Mouse (Mus musculus): ENCODE measurements around the gene Vmn1r39.
A peak's percentile ranks its signal among the peaks of the same experiment; 100 is the strongest.
"Not testable (repeated sequence)": the region's sequence is repeated elsewhere in the genome, so short reads cannot be mapped to it uniquely, and the experiment has no call there.

The Vmn1r39 gene

DNA sequence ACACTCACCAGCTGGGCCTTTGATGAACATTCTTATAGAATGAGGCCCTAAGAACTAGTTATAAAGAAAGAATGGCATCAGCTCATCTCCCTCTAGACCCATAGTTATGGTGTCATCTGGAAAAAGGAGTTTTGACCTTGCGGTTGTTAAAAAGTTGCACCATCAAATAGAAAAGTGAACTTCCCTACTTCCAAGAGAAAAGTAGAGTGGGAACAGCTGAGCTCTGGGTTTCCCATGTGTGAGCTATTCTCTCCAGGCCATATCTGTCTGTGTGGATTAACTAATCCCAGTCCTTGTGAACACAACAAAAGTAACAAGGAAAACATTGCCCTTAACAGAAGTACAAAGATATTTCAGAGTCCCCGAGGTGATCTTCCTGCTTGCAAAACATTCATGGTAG is at the start of gene Vmn1r39:
Gene Vmn1r39, minus strand, starts transcription at position 101 of the 400 bp plus-strand sequence.
- DNase-seq: no peak

- peak; percentile 61 to 84 for DNase-seq
Observed at GRCm38 (mm10) chr6:66859391-66859790, 49.0 kb upstream of the Vmn1r39 start.

DNA sequence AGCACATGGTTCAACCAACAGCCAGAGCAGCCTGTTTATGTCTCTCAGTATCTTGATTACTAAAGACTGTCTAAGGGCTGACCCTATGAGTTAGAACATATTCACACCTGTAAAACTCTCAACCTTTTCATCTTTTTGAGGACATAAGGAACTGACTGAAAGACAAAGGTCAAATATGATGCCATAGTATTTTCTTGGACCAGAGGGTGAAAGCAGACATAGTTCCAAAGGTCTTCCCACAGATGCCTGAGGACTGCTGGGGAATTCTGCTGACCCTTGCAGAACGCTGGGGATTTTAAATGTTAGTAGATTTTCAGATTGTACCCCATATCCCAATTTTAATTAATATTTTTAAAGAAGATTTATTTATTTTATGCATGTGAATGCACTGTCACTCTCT is 47.9 kb upstream of the Vmn1r39 start:
- peak in 1 of 2 experiments; percentile 38 for DNase-seq

- DNase-seq: peak; percentile 21 to 50
Observed at GRCm38 (mm10) chr6:66856236-66856635, 45.8 kb upstream of the Vmn1r39 start.

GRCm38 (mm10) chr6:66848936-66849335 is 38.5 kb upstream of the Vmn1r39 start:
- no peak for DNase-seq

DNA sequence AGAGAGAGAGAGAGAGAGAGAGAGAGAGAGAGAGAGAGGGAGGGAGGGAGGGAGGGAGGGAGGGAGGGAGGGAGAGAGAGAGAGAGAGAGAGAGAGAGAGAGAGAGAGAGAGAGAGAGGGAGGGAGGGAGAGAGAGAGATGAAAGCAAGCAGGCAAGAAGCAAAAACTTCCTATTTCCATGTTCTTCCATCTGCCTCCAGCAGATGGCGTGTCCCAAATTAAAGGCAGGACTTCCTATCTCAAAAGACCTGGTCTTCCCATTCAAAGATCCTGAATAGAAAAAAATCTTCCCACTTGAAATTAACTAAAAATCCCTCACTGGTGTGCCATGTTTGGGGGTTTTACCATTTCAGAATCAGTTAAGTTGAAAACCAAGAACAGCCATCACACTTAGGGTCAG is 30.2 kb upstream of the Vmn1r39 start:
- DNase-seq: peak; percentile 48 to 71

DNA sequence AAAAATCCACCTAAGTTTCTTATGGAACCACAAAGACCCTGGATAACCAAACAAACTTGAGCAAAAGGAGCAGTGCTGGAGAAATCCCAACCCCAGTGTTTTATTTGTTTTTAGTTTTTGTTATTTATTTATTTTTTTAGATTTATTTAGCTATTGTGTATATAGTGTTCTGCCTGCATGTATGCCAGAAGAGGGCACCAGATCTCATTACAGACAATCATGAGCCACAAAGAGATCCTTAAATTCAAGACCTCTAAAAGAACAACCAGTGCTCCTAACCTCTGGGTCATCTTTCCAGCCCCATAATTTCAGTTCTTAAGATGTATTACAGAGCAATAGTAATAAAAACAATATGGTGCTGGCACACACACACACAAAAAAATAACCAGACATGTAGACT is 26.5 kb upstream of the Vmn1r39 start:
- DNase-seq: peak in 1 of 2 experiments; percentile 7

- no peak for DNase-seq
Observed at GRCm38 (mm10) chr6:66806311-66806710, 4.1 kb downstream of the Vmn1r39 start.

GRCm38 (mm10) chr6:66805713-66806112 is 4.7 kb downstream of the Vmn1r39 start:
- DNase-seq: no peak

DNA sequence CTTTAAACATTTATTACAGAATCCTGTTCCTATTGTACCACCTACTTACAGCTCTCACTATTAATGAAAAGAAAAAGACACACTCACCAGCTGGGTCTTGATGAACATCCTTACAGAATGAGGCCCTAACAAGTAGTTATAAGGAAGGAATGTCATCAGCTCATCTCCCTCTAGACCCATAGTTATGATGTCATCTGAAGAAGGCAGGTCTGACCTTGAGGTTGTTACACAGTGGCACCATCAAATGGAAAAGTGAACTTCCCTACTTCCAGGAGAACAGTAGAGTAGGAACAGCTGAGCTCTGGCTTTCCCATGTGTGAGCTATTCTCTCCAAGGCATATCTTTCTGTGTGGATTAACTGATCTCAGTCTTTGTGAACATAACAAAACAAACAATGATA is 27.9 kb downstream of the Vmn1r39 start, which contains the start of gene Vmn1r38:
Gene Vmn1r38, minus strand, starts transcription at position 101 of the 400 bp plus-strand sequence.
- not testable (repeated sequence) for DNase-seq

All from kidney, postnatal 36 days (tissue).